Mouse (Mus musculus): Measurements from ENCODE around the gene Lrrc75a. TPM values are rescaled to one million over a fixed set of nuclear protein-coding genes. Genes with fewer than 3 reads are reported as not detected.

The Lrrc75a gene
- polyA plus RNA-seq, 1 experiment = 109 TPM

GRCm38 (mm10) chr11:62558961-62559646 lies 89.2 kb downstream of the Lrrc75a start:
- WGBS = 23% methylated on average over 6 of the region's 6 CpGs
- peaks cover 7% of the 10 kb centered on the region for H3K36me3 ChIP-seq (ENCODE audit: control insufficient read depth, insufficient read depth, low read length)
- peak overlapping the region; percentile 92 for H3K27ac ChIP-seq (ENCODE audit: insufficient read depth, low read depth, low read length)
- no peaks in the 10 kb centered on the region for H3K27me3 ChIP-seq (ENCODE audit: control insufficient read depth, insufficient read depth, low read length)
- H3K4me1 ChIP-seq (ENCODE audit: control insufficient read depth, insufficient read depth, insufficient read length, low read length) = peaks cover 14% of the 10 kb centered on the region
- H3K4me3 ChIP-seq (ENCODE audit: low read depth, low read length) = no peak overlapping the region
- TF ChIP-seq POLR2A (IDR thresholded peaks at IDR 0.05; ENCODE audit: low read depth, low read length) = no peak
- TF ChIP-seq CTCF (IDR thresholded peaks at IDR 0.05; ENCODE audit: extremely low read depth, insufficient read length, insufficient replicate concordance, low read depth, low read length) = no peak

GRCm38 (mm10) chr11:62558152-62558551 lies 90.2 kb downstream of the Lrrc75a start:
- Histone ChIP-seq H3K4me1 (ENCODE audit: control insufficient read depth, insufficient read depth, insufficient read length, low read length) (peaks cover 14% of the 10 kb centered on the region), H3K27ac (ENCODE audit: insufficient read depth, low read depth, low read length) (peak overlapping the region; percentile 92; the same call in 1 of the 2 replicates), H3K27me3 (ENCODE audit: control insufficient read depth, insufficient read depth, low read length) (no peaks in the 10 kb centered on the region), H3K36me3 (ENCODE audit: control insufficient read depth, insufficient read depth, low read length) (peaks cover 17% of the 10 kb centered on the region), H3K4me3 (ENCODE audit: low read depth, low read length) (no peak overlapping the region)
- TF ChIP-seq CTCF (IDR thresholded peaks at IDR 0.05; ENCODE audit: extremely low read depth, insufficient read length, insufficient replicate concordance, low read depth, low read length) (no peak), POLR2A (IDR thresholded peaks at IDR 0.05; ENCODE audit: low read depth, low read length) (no peak)
- 80% methylated on average over 2 of the region's 2 CpGs for WGBS

- H3K36me3 ChIP-seq (ENCODE audit: control insufficient read depth, insufficient read depth, low read length) = peaks cover 18% of the 10 kb centered on the region
- WGBS = 16% methylated on average over 5 of the region's 5 CpGs
- no peaks in the 10 kb centered on the region for H3K27me3 ChIP-seq (ENCODE audit: control insufficient read depth, insufficient read depth, low read length)
- H3K4me3 ChIP-seq (ENCODE audit: low read depth, low read length) = no peak overlapping the region
- H3K4me1 ChIP-seq (ENCODE audit: control insufficient read depth, insufficient read depth, insufficient read length, low read length) = peaks cover 14% of the 10 kb centered on the region
- 0 out of 2 replicates have a peak overlapping the region, but pooled peaks have one; percentile 33 for H3K27ac ChIP-seq (ENCODE audit: insufficient read depth, low read depth, low read length)
- no peak for TF ChIP-seq CTCF (IDR thresholded peaks at IDR 0.05; ENCODE audit: extremely low read depth, insufficient read length, insufficient replicate concordance, low read depth, low read length)
- TF ChIP-seq POLR2A (IDR thresholded peaks at IDR 0.05; ENCODE audit: low read depth, low read length) = no peak
Observed at GRCm38 (mm10) chr11:62557205-62557604, 91.1 kb downstream of the Lrrc75a start.

- 0 out of 2 replicates have a peak overlapping the region, but pooled peaks have one; percentile 1 for H3K27ac ChIP-seq (ENCODE audit: insufficient read depth, low read depth, low read length)
Observed at GRCm38 (mm10) chr11:62555896-62556412, 92.4 kb downstream of the Lrrc75a start.

GRCm38 (mm10) chr11:62554934-62555517 lies 93.3 kb downstream of the Lrrc75a start:
- Histone ChIP-seq H3K27ac (ENCODE audit: insufficient read depth, low read depth, low read length) (0 out of 2 replicates have a peak overlapping the region, but pooled peaks have one; percentile 21), H3K4me3 (ENCODE audit: low read depth, low read length) (no peak overlapping the region), H3K4me1 (ENCODE audit: control insufficient read depth, insufficient read depth, insufficient read length, low read length) (peaks cover 14% of the 10 kb centered on the region), H3K36me3 (ENCODE audit: control insufficient read depth, insufficient read depth, low read length) (peaks cover 18% of the 10 kb centered on the region), H3K27me3 (ENCODE audit: control insufficient read depth, insufficient read depth, low read length) (no peaks in the 10 kb centered on the region)
- no peak for TF ChIP-seq POLR2A (IDR thresholded peaks at IDR 0.05; ENCODE audit: low read depth, low read length)
- TF ChIP-seq CTCF (IDR thresholded peaks at IDR 0.05; ENCODE audit: extremely low read depth, insufficient read length, insufficient replicate concordance, low read depth, low read length) = no peak

More at GRCm38 (mm10) chr11:62555896-62556412, 92.4 kb downstream of the Lrrc75a start:
- peaks cover 14% of the 10 kb centered on the region for H3K4me1 ChIP-seq (ENCODE audit: control insufficient read depth, insufficient read depth, insufficient read length, low read length)
- H3K4me3 ChIP-seq (ENCODE audit: low read depth, low read length) = no peak overlapping the region
- H3K36me3 ChIP-seq (ENCODE audit: control insufficient read depth, insufficient read depth, low read length) = peaks cover 18% of the 10 kb centered on the region
- no peak for TF ChIP-seq CTCF (IDR thresholded peaks at IDR 0.05; ENCODE audit: extremely low read depth, insufficient read length, insufficient replicate concordance, low read depth, low read length)
- TF ChIP-seq POLR2A (IDR thresholded peaks at IDR 0.05; ENCODE audit: low read depth, low read length) = no peak
- H3K27me3 ChIP-seq (ENCODE audit: control insufficient read depth, insufficient read depth, low read length) = no peaks in the 10 kb centered on the region

Other genes with a start within 250 kb of the Lrrc75a start
- gene Pigl, start 190.1 kb downstream of the Lrrc75a start, polyA plus RNA-seq (2012; rRNA removed) = 2.4 and 5.8 TPM in 2 replicates
- gene Ncor1, start 190.0 kb downstream of the Lrrc75a start, polyA plus RNA-seq (2012; rRNA removed) = 49.1 and 130 TPM in 2 replicates
- 77.4 and 175 TPM in 2 replicates for gene Cenpv, start 109.3 kb downstream of the Lrrc75a start, polyA plus RNA-seq (2012; rRNA removed)
- 827 and 2,308 TPM in 2 replicates for gene Ubb, start 97.4 kb downstream of the Lrrc75a start, polyA plus RNA-seq (2012; rRNA removed)
- 4.0 and 4.7 TPM in 2 replicates for gene Trpv2, start 74.0 kb downstream of the Lrrc75a start, polyA plus RNA-seq (2012; rRNA removed)
- gene Mmgt2, start 141 bp upstream of the Lrrc75a start, polyA plus RNA-seq (2012; rRNA removed) = 20.0 and 26.4 TPM in 2 replicates
- 0.28 and 0.39 TPM in 2 replicates for gene Zfp287, start 83.4 kb upstream of the Lrrc75a start, polyA plus RNA-seq (2012; rRNA removed)
- not detected in 2 replicates for gene Gm10428, start 104.6 kb upstream of the Lrrc75a start, polyA plus RNA-seq (2012; rRNA removed)
- 0.04 and 0.14 TPM in 2 replicates for gene Zfp286, start 140.9 kb upstream of the Lrrc75a start, polyA plus RNA-seq (2012; rRNA removed)
- gene Trim16, start 171.7 kb upstream of the Lrrc75a start, polyA plus RNA-seq (2012; rRNA removed) = 3.8 and 10.9 TPM in 2 replicates
- 0.06 and 0.37 TPM in 2 replicates for gene Fbxw10, start 198.5 kb upstream of the Lrrc75a start, polyA plus RNA-seq (2012; rRNA removed)
- gene Tvp23b, start 230.9 kb upstream of the Lrrc75a start, polyA plus RNA-seq (2012; rRNA removed) = 3.3 and 5.5 TPM in 2 replicates

All from small intestine, adult 2 months (tissue).